Mouse (Mus musculus) adrenal gland, adult 2 months (tissue): ENCODE measurements around the gene Isca2. TPM values are rescaled to one million over a fixed set of nuclear protein-coding genes. Genes with fewer than 3 reads are reported as not detected.

Source experiments
- DNase-seq: peaks from one replicate; pipeline ENCODE4 v3.0.0; 2021
- polyA plus RNA-seq: library from polyadenylated mRNA; depleted of rRNA; stranded (reverse); fragments of >200 nt; gene quantifications from 2 replicates; pipeline ENCODE4 v1.2.3, GENCODE M21; 2012; rRNA removed
- total RNA-seq, 2 experiments: library from RNA; stranded (reverse); gene quantifications; 2 replicates each; pipeline ENCODE4 v1.2.3; 2021

The Isca2 gene
- total and polyA plus RNA-seq, 3 experiments: 42.1 to 80.8 (median 76.0) TPM

DNA sequence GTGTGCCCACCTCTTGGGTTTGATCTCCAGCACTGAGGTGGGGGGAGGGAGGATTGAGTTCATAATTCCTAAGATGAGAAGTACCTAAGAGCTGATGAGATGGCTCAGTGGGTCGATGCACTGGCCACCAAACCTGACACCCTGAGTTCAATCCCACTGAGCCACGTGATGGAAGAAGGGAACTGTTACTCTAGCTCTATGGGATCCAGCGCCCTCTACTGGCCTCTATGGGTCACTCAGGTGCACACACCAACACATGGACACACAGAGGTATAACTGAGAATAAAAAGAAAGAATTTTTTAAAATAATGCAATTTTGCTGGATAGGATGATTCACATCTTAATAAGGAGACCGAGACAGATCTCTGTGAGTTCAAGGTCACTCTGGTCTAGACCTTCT, 45.4 kb downstream of the Isca2 start:
- DNase-seq: no peak

DNA sequence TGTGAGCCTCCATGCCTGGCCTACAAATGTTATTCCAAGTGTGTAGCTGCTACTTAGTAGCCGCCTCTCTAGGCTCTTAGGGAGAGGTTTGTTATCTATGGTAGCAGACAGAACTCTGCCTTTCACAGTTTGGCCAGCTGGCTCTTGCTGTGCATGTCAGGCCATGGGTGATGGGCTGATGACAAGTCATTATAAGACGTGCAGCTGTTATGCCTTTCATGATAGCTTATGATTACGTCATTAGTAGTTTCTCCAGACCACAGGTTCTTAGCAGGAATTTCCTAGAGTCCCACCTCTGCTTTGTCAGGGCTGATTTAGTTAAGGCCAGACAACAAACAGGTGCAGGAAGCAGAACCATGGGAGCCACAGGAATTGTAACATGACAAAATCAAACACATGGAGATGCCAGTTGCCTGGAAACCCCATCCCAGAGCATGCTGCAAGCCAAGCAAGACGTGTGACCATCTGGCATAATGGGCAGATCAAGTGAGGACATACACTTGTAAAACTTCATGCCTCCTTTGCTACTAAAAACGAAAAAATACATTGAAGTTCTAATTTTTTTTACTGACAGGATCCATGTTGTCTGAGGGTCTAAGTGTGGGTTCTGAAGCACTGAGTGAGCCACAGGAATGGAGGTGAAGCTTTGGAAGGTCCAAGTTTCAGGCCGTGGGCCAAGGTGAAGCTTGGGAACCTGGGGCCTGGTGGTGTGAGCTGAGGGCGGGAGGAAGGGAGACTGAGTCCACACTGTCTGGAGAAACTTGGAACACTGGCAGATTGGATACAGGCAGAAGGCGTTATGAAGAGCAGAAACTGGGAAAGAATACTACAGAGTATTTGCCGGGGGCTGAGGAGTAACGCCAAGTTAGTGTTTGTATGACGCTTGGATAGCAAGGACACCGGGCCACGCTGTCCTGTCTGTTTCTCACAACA, 46.5 kb downstream of the Isca2 start:
- no peak for DNase-seq

DNA sequence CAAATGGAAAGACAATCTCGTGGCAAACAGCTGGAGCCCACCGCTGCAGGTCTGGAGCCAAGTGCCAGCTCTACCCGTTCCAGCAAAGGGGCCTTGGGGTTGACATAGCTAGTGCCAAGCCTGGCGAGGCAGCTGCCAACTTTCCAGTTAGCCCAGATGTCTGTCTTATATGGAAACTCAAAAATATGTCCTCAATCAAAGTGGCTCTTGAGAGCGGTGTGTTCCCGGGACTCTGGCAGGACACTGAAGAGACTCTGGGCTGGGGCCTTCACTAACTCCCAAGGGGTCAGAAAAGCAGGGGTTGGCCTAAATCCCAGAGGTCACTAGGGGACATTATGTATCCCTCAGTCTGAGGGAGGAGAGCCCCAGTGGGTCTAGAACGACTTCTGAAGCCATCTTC, 50.5 kb downstream of the Isca2 start:
- no peak for DNase-seq

DNA sequence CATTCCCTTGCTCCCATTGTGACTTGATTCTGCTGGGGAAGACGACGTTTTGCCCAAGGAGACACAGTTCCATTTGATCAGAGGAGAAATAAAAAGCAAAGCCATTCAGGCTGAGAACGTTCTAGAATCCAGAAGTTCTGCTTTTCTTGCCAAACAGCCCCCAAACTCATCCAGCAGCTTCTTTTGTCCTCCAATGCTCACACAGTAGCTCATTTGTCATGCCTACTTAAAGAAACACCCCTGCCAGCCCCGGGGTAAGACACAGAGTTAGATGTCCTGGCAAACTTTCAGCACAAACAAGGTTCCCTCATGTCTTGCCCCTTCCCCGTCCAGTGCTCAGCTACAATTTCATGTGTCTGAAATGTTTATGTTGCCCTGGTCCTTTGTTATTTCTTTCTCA, 51.2 kb downstream of the Isca2 start:
- DNase-seq: no peak

Other genes starting within 250 kb of the Isca2 start
- gene Vsx2, start 203.5 kb upstream of the Isca2 start, total RNA-seq: not detected
- gene Vsx2, start 203.5 kb upstream of the Isca2 start, polyA plus RNA-seq: not detected in 2 replicates
- 10 to 100 TPM; 12.1 to 12.4 TPM for gene Abcd4, start 155.8 kb upstream of the Isca2 start, total RNA-seq
- 27.7 and 30.3 TPM in 2 replicates for gene Abcd4, start 155.8 kb upstream of the Isca2 start, polyA plus RNA-seq
- gene Vrtn, start 132.2 kb upstream of the Isca2 start, total RNA-seq: not detected
- gene Vrtn, start 132.2 kb upstream of the Isca2 start, polyA plus RNA-seq: not detected in 2 replicates
- gene Syndig1l, start 74.4 kb upstream of the Isca2 start, total RNA-seq: not detected
- gene Syndig1l, start 74.4 kb upstream of the Isca2 start, polyA plus RNA-seq: not detected in 2 replicates
- 100 to 1,000 TPM in 1 of 2 experiments, 10 to 100 TPM in 1; 85.4 to 100 TPM for gene Npc2, start 99 bp upstream of the Isca2 start, total RNA-seq
- gene Npc2, start 99 bp upstream of the Isca2 start, polyA plus RNA-seq: 126 and 165 TPM in 2 replicates
- gene Ltbp2, start 103.3 kb downstream of the Isca2 start, total RNA-seq: 10 to 100 TPM in 1 of 2 experiments, 1 to 10 TPM in 1; 6.6 to 11.9 TPM
- 11.8 and 16.1 TPM in 2 replicates for gene Ltbp2, start 103.3 kb downstream of the Isca2 start, polyA plus RNA-seq
- gene Fcf1, start 197.6 kb downstream of the Isca2 start, total RNA-seq: 100 to 1,000 TPM in 1 of 2 experiments, 10 to 100 TPM in 1; 89.4 to 117 TPM
- 10.6 and 10.9 TPM in 2 replicates for gene Fcf1, start 197.6 kb downstream of the Isca2 start, polyA plus RNA-seq
- 10 to 100 TPM; 29.6 to 33.5 TPM for gene Arel1, start 197.6 kb downstream of the Isca2 start, total RNA-seq
- 19.1 and 20.2 TPM in 2 replicates for gene Arel1, start 197.6 kb downstream of the Isca2 start, polyA plus RNA-seq
- 10 to 100 TPM; 37.6 to 49.2 TPM for gene Ylpm1, start 223.1 kb downstream of the Isca2 start, total RNA-seq
- gene Ylpm1, start 223.1 kb downstream of the Isca2 start, polyA plus RNA-seq: 12.7 and 23.7 TPM in 2 replicates